Mouse (Mus musculus) forebrain, embryonic 12.5 days (tissue): ENCODE measurements at regions not wholly inside any gene's neighbourhood (a gene's known extent, or its start where the extent isn't known, plus 50 kb on each side); places are given as distances from the start of the nearest gene placed in this dataset.

ENCODE experiments used
- ATAC-seq: fragments of 200-750 bp; cut with Nextera tagmentation; 2 replicates; pipeline ENCODE4 v1.8.0; 2017; ENCODE audit warnings: moderate TSS enrichment; ENCODE audit not compliant: low FRiP score
- H3K27ac ChIP-seq: fragments of 300-500 bp; sonication (generic); 2 replicates; pipeline ENCODE4 v1.5.1; 2016; ENCODE audit warnings: mild to moderate bottlenecking
- H3K27me3 ChIP-seq: fragments of 300-500 bp; sonication (generic); 2 replicates; pipeline ENCODE4 v1.6.1; 2016; ENCODE audit warnings: mild to moderate bottlenecking
- H3K36me3 ChIP-seq: fragments of 300-500 bp; sonication (generic); replicated peaks from 2 replicates; pipeline ENCODE4 v1.6.1; 2016; ENCODE audit warnings: mild to moderate bottlenecking
- H3K4me1 ChIP-seq: fragments of 300-500 bp; sonication (generic); 2 replicates; pipeline ENCODE4 v1.6.1; 2016
- H3K4me2 ChIP-seq: fragments of 300-500 bp; sonication (generic); 2 replicates; pipeline ENCODE4 v1.6.1; 2016; ENCODE audit warnings: mild to moderate bottlenecking, moderate library complexity
- H3K4me3 ChIP-seq: fragments of 300-500 bp; sonication (generic); replicated peaks from 2 replicates; pipeline ENCODE4 v1.5.1; 2016; ENCODE audit warnings: mild to moderate bottlenecking
- H3K9ac ChIP-seq: fragments of 300-500 bp; sonication (generic); 2 replicates; pipeline ENCODE4 v1.6.1; 2016; ENCODE audit warnings: mild to moderate bottlenecking
- H3K9me3 ChIP-seq: fragments of 300-500 bp; sonication (generic); 2 replicates; pipeline ENCODE4 v1.6.1; 2016
- WGBS: fragments of 180-500 bp; shearing (Covaris S2); methylation state at CpG from one replicate; pipeline ENCODE4 v1.1.7; 2016; 5-methylcytosine and 5-hydroxymethylcytosine counted together

DNA sequence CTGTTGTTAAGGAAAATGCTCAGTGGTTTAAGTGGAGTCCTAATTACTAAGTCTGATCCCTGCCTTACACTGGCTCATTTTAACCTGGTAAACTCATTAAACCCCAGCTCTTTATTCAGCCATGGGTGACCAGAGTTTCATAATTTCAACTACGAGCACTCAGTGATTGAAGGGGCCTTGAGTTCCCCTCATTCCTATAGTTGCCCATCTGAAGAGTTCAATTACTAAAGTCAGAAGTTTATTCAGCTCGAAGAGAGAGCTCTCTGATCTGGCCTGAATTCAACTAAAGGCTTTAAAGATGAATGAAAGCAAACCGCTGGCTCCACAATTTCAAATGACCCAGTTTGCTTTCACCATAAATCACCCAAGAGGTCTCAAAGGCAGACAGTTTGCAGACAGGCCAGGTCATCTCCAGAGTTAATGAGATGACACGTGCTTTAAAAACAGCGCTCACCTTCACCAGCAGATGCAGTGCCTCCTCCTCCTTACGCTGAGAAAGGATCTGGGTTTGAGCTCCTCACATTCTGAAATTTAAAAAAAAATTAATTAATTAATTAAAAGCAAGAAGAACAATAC is 154.3 kb upstream of the Slc24a2 start:
- H3K9ac ChIP-seq: no peak overlapping the region
- no peak overlapping the region for H3K4me2 ChIP-seq
- no peak overlapping the region for H3K27ac ChIP-seq
- WGBS: 20% methylated on average over 6 of the region's 6 CpGs
- no peaks in the 10 kb centered on the region for H3K9me3 ChIP-seq
- peaks cover 17% of the 10 kb centered on the region for H3K4me1 ChIP-seq
- no peaks in the 10 kb centered on the region for H3K27me3 ChIP-seq
- H3K36me3 ChIP-seq: no peaks in the 10 kb centered on the region
- ATAC-seq: peak; percentile 14; the same call in 1 of the 2 replicates
- H3K4me3 ChIP-seq: no peak overlapping the region

GRCm38 (mm10) chr4:87380716-87381115 is 150.4 kb upstream of the Slc24a2 start:
- H3K9ac ChIP-seq: no peak overlapping the region
- no peak overlapping the region for H3K4me2 ChIP-seq
- H3K36me3 ChIP-seq: no peaks in the 10 kb centered on the region
- 72% methylated on average over 5 of the region's 5 CpGs for WGBS
- H3K27me3 ChIP-seq: no peaks in the 10 kb centered on the region
- no peaks in the 10 kb centered on the region for H3K9me3 ChIP-seq
- peaks cover 20% of the 10 kb centered on the region for H3K4me1 ChIP-seq
- H3K4me3 ChIP-seq: no peak overlapping the region
- no peak for ATAC-seq
- H3K27ac ChIP-seq: no peak overlapping the region

GRCm38 (mm10) chr4:87379516-87380173 is 149.4 kb upstream of the Slc24a2 start:
- Histone ChIP-seq H3K4me3 (no peak overlapping the region), H3K4me1 (peaks cover 10% of the 10 kb centered on the region), H3K4me2 (no peak overlapping the region), H3K9ac (no peak overlapping the region), H3K27ac (no peak overlapping the region), H3K36me3 (no peaks in the 10 kb centered on the region), H3K27me3 (no peaks in the 10 kb centered on the region), H3K9me3 (no peaks in the 10 kb centered on the region)
- peak; percentile 23; the same call in 1 of the 2 replicates for ATAC-seq
- WGBS: 71% methylated on average over 4 of the region's 4 CpGs

DNA sequence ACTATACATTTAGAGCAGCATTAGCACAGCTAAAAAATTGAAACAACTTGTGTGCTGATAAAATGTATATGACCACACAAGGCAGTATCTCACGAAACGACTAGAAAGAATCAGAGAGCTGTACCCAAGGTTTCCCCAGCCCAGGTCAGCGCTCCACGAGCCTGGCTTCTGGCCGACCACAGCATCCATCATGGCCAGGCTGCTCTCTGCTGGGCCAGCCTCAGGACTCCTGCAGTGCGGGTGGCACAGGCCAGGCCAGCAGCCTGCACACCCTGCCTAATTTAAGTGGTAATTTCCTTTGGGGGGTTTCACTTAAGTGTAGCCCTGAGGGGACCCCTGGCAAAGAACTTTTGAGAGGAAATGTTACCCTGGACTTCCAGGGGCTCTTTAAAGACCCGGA is 141.7 kb upstream of the Slc24a2 start:
- Histone ChIP-seq H3K36me3 (no peaks in the 10 kb centered on the region), H3K4me2 (no peak overlapping the region), H3K27me3 (peaks cover 4% of the 10 kb centered on the region; the same call in 1 of the 2 replicates), H3K4me3 (no peak overlapping the region), H3K9me3 (no peaks in the 10 kb centered on the region), H3K4me1 (peaks cover 31% of the 10 kb centered on the region), H3K9ac (no peak overlapping the region), H3K27ac (no peak overlapping the region)
- ATAC-seq: no peak
- 42% methylated on average over 7 of the region's 7 CpGs for WGBS

DNA sequence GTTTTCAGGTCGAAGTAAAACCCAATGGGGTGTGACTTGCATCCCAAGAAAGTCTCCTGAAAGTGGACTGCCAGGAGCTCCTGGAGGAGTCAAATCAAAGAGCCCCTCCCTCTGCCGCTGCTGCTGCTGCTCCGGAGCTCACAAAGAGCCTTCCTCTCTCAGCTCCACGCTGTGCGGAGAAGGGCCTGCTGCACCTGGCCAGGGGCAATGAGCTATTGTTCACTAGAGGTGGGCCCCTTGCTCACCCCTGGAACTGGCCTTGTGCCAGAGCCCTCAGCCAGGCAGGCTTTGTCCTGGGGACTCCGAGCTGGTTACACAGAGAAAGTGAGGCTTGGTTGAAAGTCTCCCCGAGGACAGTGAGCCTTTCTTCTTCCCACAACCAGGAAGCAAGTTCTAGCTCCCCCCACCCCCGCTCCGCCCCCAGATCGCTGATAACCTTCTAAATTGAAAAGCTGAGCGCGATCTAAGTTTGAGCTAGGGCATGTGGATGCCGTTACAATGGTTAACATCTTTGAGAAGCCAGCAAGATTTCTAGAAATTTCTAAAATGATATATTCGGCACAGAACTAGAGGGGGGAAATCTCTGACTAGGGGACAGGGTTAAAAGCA is 139.5 kb upstream of the Slc24a2 start:
- Histone ChIP-seq H3K9ac (peak overlapping the region; percentile 9; the same call in 1 of the 2 replicates), H3K27me3 (peaks cover 4% of the 10 kb centered on the region; the same call in 1 of the 2 replicates), H3K36me3 (no peaks in the 10 kb centered on the region), H3K4me3 (peak overlapping the region; percentile 14; the same call in 1 of the 2 replicates), H3K4me2 (peak overlapping the region; percentile 43), H3K9me3 (no peaks in the 10 kb centered on the region), H3K4me1 (peaks cover 31% of the 10 kb centered on the region), H3K27ac (peak overlapping the region; percentile 74)
- 5% methylated on average over 14 of the region's 14 CpGs for WGBS
- ATAC-seq: peak; percentile 74

DNA sequence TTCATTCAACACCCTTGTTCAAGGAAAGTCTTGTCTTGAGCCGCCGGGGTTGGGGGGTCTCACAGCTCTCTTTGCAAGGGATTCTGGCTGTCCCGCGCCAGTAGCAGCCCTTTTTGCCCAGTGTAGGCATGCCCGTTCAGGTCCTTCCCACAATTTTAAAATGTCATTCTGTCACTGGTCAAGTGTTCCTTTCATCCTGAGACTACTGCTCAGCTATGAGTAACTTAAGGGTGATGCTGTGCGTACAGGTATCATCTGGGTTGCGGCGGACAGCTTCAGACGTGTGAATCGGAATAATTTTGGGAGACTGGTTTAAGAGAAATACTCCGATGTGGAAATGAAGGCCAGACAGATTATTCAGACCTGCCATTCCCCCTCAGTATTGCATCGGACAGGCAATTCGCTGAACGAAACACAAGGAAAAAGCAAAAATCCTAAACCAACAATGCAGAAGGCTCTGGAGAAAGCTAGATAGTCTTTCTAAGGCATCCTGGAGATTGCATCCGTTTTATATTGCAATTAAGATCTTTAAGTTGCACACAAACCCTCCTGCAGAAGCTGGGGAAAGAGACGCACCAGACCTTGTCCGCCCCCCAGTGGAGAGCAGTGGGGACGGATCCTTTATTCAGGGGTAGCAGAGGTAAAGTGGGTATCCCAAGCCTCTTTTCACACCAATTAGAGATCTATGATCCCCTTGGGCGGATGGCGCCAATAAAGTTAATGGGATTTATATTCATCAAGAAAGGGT is 138.3 kb upstream of the Slc24a2 start:
- peaks cover 31% of the 10 kb centered on the region for H3K4me1 ChIP-seq
- H3K4me2 ChIP-seq: peak overlapping the region; percentile 62
- peak overlapping the region; percentile 61 for H3K9ac ChIP-seq
- H3K9me3 ChIP-seq: no peaks in the 10 kb centered on the region
- 3% methylated on average over 20 of the region's 20 CpGs for WGBS
- ATAC-seq: peak; percentile 86
- peak overlapping the region; percentile 86 for H3K27ac ChIP-seq
- peak overlapping the region; percentile 41 for H3K4me3 ChIP-seq
- H3K36me3 ChIP-seq: no peaks in the 10 kb centered on the region
- peaks cover 4% of the 10 kb centered on the region; the same call in 1 of the 2 replicates for H3K27me3 ChIP-seq

DNA sequence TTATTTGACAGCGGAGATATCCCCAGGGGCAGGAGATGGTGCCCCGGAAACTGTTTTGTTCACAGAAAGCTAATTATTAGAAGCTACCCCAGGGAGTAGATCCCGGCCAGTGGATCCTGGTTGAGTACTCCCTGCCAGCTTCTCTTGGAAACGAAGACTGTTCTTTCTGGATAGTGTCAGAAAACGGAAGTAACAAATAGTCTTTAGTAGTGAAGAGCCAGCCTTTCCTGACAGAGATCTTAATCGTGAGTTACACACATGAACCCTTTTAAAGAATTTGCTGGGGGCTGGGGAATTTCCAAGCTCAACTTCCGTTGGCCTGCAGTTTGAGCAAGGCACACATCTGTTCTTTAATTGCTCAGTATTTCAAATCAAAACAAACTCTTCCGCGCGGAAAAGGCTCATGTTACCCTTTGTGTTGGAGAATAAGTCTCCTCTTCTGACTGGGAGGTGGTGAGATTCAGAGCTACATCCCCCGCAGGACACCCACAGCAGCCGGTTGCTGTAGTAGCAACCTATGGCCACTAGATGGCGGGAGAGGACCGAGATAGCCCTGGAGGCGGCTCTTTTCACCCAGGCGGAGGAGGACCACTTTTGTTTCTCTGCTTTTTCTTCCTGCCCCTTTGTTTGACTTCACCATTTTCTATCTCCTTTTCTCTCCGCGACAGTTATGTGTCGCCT is 137.6 kb upstream of the Slc24a2 start:
- 9% methylated on average over 19 of the region's 19 CpGs for WGBS
- peaks cover 4% of the 10 kb centered on the region; the same call in 1 of the 2 replicates for H3K27me3 ChIP-seq
- ATAC-seq: peak; percentile 87

DNA sequence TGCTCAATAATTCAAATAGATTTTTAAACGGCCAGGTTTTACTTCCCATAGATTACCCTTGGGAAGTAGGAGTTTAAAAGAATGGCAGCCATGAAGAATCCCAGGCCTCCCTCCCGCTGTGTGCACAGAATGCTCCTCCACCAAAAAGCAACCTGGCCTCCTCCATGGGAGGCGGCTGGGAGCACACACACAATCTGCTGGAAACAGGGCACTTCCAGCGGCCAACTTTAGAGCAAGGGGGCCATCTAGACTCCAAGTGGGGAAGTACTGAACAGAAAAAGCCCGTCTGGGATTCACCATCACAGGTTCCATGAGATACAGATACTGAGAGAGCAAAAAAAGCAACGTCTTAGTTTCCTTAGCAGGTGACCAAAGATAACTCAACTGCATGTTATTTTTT is 131.9 kb upstream of the Slc24a2 start:
- 12% methylated on average over 6 of the region's 6 CpGs for WGBS
- no peaks in the 10 kb centered on the region for H3K9me3 ChIP-seq

More for the DNA sequence above, 137.6 kb upstream of the Slc24a2 start:
- Histone ChIP-seq H3K9me3 (no peaks in the 10 kb centered on the region), H3K9ac (peak overlapping the region; percentile 61), H3K4me2 (peak overlapping the region; percentile 62), H3K27ac (peak overlapping the region; percentile 86), H3K36me3 (no peaks in the 10 kb centered on the region), H3K4me1 (peaks cover 31% of the 10 kb centered on the region), H3K4me3 (peak overlapping the region; percentile 41)

GRCm38 (mm10) chr4:87359483-87359882 is 129.2 kb upstream of the Slc24a2 start:
- 51% methylated on average over 9 of the region's 9 CpGs for WGBS
- Histone ChIP-seq H3K9ac (no peak overlapping the region), H3K27me3 (no peaks in the 10 kb centered on the region), H3K4me2 (no peak overlapping the region), H3K4me1 (no peaks in the 10 kb centered on the region; the same call in 1 of the 2 replicates), H3K27ac (no peak overlapping the region), H3K36me3 (no peaks in the 10 kb centered on the region), H3K9me3 (no peaks in the 10 kb centered on the region), H3K4me3 (no peak overlapping the region)
- no peak for ATAC-seq

More for the DNA sequence above, 131.9 kb upstream of the Slc24a2 start:
- H3K36me3 ChIP-seq: no peaks in the 10 kb centered on the region
- no peak overlapping the region for H3K4me2 ChIP-seq
- H3K4me1 ChIP-seq: no peaks in the 10 kb centered on the region; the same call in 1 of the 2 replicates
- no peak overlapping the region for H3K4me3 ChIP-seq
- H3K9ac ChIP-seq: no peak overlapping the region
- ATAC-seq: 0 out of 2 replicates have a peak, but pooled peaks have one; percentile 61
- no peak overlapping the region for H3K27ac ChIP-seq
- no peaks in the 10 kb centered on the region for H3K27me3 ChIP-seq

- 96% methylated on average over 3 of the region's 3 CpGs for WGBS
- Histone ChIP-seq H3K9me3 (no peaks in the 10 kb centered on the region), H3K27ac (no peak overlapping the region), H3K36me3 (no peaks in the 10 kb centered on the region), H3K27me3 (no peaks in the 10 kb centered on the region), H3K9ac (no peak overlapping the region), H3K4me3 (no peak overlapping the region), H3K4me2 (no peak overlapping the region), H3K4me1 (no peaks in the 10 kb centered on the region; the same call in 1 of the 2 replicates)
- no peak for ATAC-seq
These were observed 128.7 kb upstream of the Slc24a2 start for GRCm38 (mm10) chr4:87359004-87359403.

- H3K9me3 ChIP-seq: no peaks in the 10 kb centered on the region
- H3K9ac ChIP-seq: no peak overlapping the region
- no peaks in the 10 kb centered on the region for H3K36me3 ChIP-seq
- no peak for ATAC-seq
- H3K4me3 ChIP-seq: no peak overlapping the region
- 89% methylated on average over 2 of the region's 2 CpGs for WGBS
- H3K27ac ChIP-seq: no peak overlapping the region
- H3K4me2 ChIP-seq: no peak overlapping the region
- no peaks in the 10 kb centered on the region for H3K4me1 ChIP-seq
- no peaks in the 10 kb centered on the region for H3K27me3 ChIP-seq
These were observed 102.7 kb upstream of the Slc24a2 start for GRCm38 (mm10) chr4:87332968-87333367.
